9 mouse cellular contexts compared by ENCODE assay signal in genomic region chr3:34663701-34664635, GRCm38 (mm10). TPM values are rescaled to one million over a fixed set of nuclear protein-coding genes. Genes with fewer than 3 reads are reported as not detected.
DNase-seq lines count a peak whose midpoint lies in the region; ATAC-seq and TF ChIP-seq lines count a peak whose summit lies in the region.
"Had no signal": no experiment of that assay in that cellular context is flagged by ENCODE, and none has a peak within 500 bp of the region (broad histone marks: within the 10 kb centered on the region; RNA-seq: fewer than 3 reads in every experiment).

No protein-coding gene starts in this region.

- H3K27ac ChIP-seq in left cerebral cortex, adult 2 months = peak overlapping the region; percentile 85
- H3K27ac ChIP-seq in hindbrain, embryonic 13.5 days = peak overlapping the region; percentile 93
- peak overlapping the region; percentile 96 for H3K27ac ChIP-seq in midbrain, embryonic 13.5 days
- H3K27ac ChIP-seq: macrophage had no signal

- under 1% methylated on average over 58 of the region's 58 CpGs for WGBS in hindbrain, embryonic 13.5 days
- under 1% methylated on average over 58 of the region's 58 CpGs for WGBS in midbrain, embryonic 13.5 days

- H3K4me3 ChIP-seq in left cerebral cortex, adult 2 months = peak overlapping the region; percentile 36
- peak overlapping the region; percentile 36 for H3K4me3 ChIP-seq in hindbrain, embryonic 13.5 days
- H3K4me3 ChIP-seq in midbrain, embryonic 13.5 days (replicated peaks) = peak overlapping the region; percentile 45

- H3K4me2 ChIP-seq in hindbrain, embryonic 13.5 days = peak overlapping the region; percentile 71
- peak overlapping the region; percentile 83 for H3K4me2 ChIP-seq in midbrain, embryonic 13.5 days (replicated peaks)

- no peak for TF ChIP-seq CTCF in left cerebral cortex, adult 2 months (IDR thresholded peaks at IDR 0.05)

- H3K9ac ChIP-seq in hindbrain, embryonic 13.5 days = peak overlapping the region; percentile 74
- peak overlapping the region; percentile 78 for H3K9ac ChIP-seq in midbrain, embryonic 13.5 days (replicated peaks)

- intact Hi-C loops in left cerebral cortex, adult 2 months (cut with DNase I) = loop anchor here (5.0 kb wide), 2 partner anchors 222 to 423 kb away; no protein-coding TSS in a partner anchor
- intact Hi-C loops in gastrocnemius, postnatal 14 days (cut with DNase I; ENCODE audit: low total_unique reads) = no loop called here

- H3K36me3 ChIP-seq in hindbrain, embryonic 13.5 days = no peaks in the 10 kb centered on the region
- no peaks in the 10 kb centered on the region for H3K36me3 ChIP-seq in midbrain, embryonic 13.5 days

- H3K27me3 ChIP-seq in hindbrain, embryonic 13.5 days = peaks cover 56% of the 10 kb centered on the region
- peaks cover 28% of the 10 kb centered on the region for H3K27me3 ChIP-seq in midbrain, embryonic 13.5 days

- H3K4me1 ChIP-seq in hindbrain, embryonic 13.5 days (replicated peaks) = peaks cover 69% of the 10 kb centered on the region
- peaks cover 91% of the 10 kb centered on the region for H3K4me1 ChIP-seq in midbrain, embryonic 13.5 days (replicated peaks)

- no peaks in the 10 kb centered on the region for H3K9me3 ChIP-seq in hindbrain, embryonic 13.5 days
- no peaks in the 10 kb centered on the region for H3K9me3 ChIP-seq in midbrain, embryonic 13.5 days

- ATAC-seq in hindbrain, embryonic 13.5 days (ENCODE audit: low FRiP score) = peak; percentile 34; the same call in 1 of the 2 replicates
- ATAC-seq in midbrain, embryonic 13.5 days = peak; percentile 57

- DNase-seq in left cerebral cortex, adult 2 months (ENCODE audit: extremely low spot score in 1 of 2, low spot score in 2 of 2) = peak in 1 of 2 experiments; percentile 39
- DNase-seq in left cerebral cortex, adult 18-20 months (ENCODE audit: low spot score in 2 of 2) = no peak
- DNase-seq in embryo, embryonic 9.5 days (ENCODE audit: extremely low spot score) = peak; percentile 77
- DNase-seq in frontal cortex, postnatal 10 days (ENCODE audit: low spot score in 2 of 2) = no peak
- no peak for DNase-seq in gastrocnemius, postnatal 14 days
- DNase-seq in thymus, postnatal 36 days = no peak

RNA-seq across cellular contexts. Expression of gene Sox2, which starts 13.8 kb away (rescaled TPM):
- total RNA-seq in left cerebral cortex, adult 2 months (2021) = 10 to 100 TPM; 37.8 to 38.2 TPM
- total RNA-seq in left cerebral cortex, adult 18-20 months (2021) = 10 to 100 TPM; 43.8 to 46.5 TPM
- 16.9 and 19.2 TPM in 2 replicates for polyA plus RNA-seq in hindbrain, embryonic 13.5 days (2015; fragmentation: Nextera tagmentation; extraction: Ambion mirVana)
- 27.8 and 28.2 TPM in 2 replicates for polyA plus RNA-seq in midbrain, embryonic 13.5 days (2015; fragmentation: Nextera tagmentation; extraction: Ambion mirVana)
- total RNA-seq in gastrocnemius, postnatal 14 days (2021) = under 1 TPM in 1 of 2 experiments, not detected in 1; 0.39 TPM
- polyA plus RNA-seq: macrophage had no signal

Comparison
In these comparisons a context has a peak if more than half of its experiments do, and no peak if none do; other contexts are left out.
1. RNA of gene Sox2, which starts 13.8 kb away (total RNA-seq): 43.8 to 46.5 TPM in left cerebral cortex, adult 18-20 months and 37.8 to 38.2 TPM in left cerebral cortex, adult 2 months; 0.39 TPM in gastrocnemius, postnatal 14 days; every median in the first group is over 10 times any median in the second.
2. Peak in every context shown above with its lines, with median percentiles within 50 percentile points of each other: H3K27ac ChIP-seq and H3K4me3 ChIP-seq.